Mouse (Mus musculus) cortical plate, adult 2 months (tissue): ENCODE measurements around the gene Pigv.

Experiments used
- CTCF ChIP-seq: fragments of 200-500 bp; IDR thresholded peaks from 2 replicates; pipeline ENCODE4 v1.5.1; 2011; ENCODE audit warnings: mild to moderate bottlenecking, control low read depth, low read length; ENCODE audit not compliant: insufficient read depth; ENCODE audit errors: extremely low read depth
- POLR2A ChIP-seq: fragments of 200-500 bp; IDR thresholded peaks from 2 replicates; pipeline ENCODE4 v1.6.1; 2011; ENCODE audit warnings: mild to moderate bottlenecking, low read length, control low read depth; ENCODE audit not compliant: insufficient read depth; ENCODE audit errors: extremely low read depth

DNA sequence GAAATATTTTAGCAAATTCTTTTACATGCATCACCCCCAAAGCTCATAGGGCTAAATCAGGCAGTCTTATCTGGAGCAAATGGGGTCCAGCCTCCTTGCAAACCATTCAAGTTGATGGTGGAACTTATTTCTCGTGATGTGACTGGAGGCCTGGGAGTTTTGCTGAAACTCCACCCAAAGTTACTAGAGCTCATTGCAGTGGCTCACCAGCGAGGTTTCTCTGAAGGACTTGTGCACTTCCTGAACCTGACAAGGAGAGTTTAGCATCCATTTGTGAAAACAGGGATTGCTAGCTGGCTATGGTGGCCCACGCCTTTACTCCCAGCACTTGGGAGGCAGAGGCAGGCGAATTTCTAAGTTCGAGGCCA lies 38.4 kb downstream of the Pigv start:
- TF ChIP-seq CTCF (no peak), POLR2A (no peak)
